Mouse (Mus musculus) telencephalon, adult 2 months (tissue): Measurements from ENCODE around the gene Guca2a.

Experiments
- DNase-seq: peaks from one replicate; pipeline ENCODE4 v3.0.0-alpha.2; 2011; ENCODE audit warnings: low read depth, low spot score

The Guca2a gene

GRCm38 (mm10) chr4:119638656-119639055 is 1.2 kb downstream of the Guca2a start:
- DNase-seq: no peak

GRCm38 (mm10) chr4:119642666-119643065 is 5.2 kb downstream of the Guca2a start:
- no peak for DNase-seq

- DNase-seq: no peak
Observed at GRCm38 (mm10) chr4:119657011-119657410, 19.5 kb downstream of the Guca2a start.

GRCm38 (mm10) chr4:119658246-119658645 is 20.7 kb downstream of the Guca2a start:
- no peak for DNase-seq

- no peak for DNase-seq
Observed at GRCm38 (mm10) chr4:119658731-119659130, 21.2 kb downstream of the Guca2a start, which contains the start of gene Guca2b. Gene Guca2b (minus strand): TSS chr4:119658954.

GRCm38 (mm10) chr4:119660007-119660406 is 22.5 kb downstream of the Guca2a start:
- no peak for DNase-seq

GRCm38 (mm10) chr4:119662151-119662550 is 24.6 kb downstream of the Guca2a start:
- no peak for DNase-seq

GRCm38 (mm10) chr4:119662976-119663375 is 25.5 kb downstream of the Guca2a start:
- no peak for DNase-seq

- no peak for DNase-seq
Observed at GRCm38 (mm10) chr4:119663409-119664095, 26.0 kb downstream of the Guca2a start.

GRCm38 (mm10) chr4:119665166-119665565 is 27.7 kb downstream of the Guca2a start:
- DNase-seq: no peak

- no peak for DNase-seq
Observed at GRCm38 (mm10) chr4:119666116-119666515, 28.6 kb downstream of the Guca2a start.

- no peak for DNase-seq
Observed at GRCm38 (mm10) chr4:119667454-119667853, 29.9 kb downstream of the Guca2a start.

- no peak for DNase-seq
Observed at GRCm38 (mm10) chr4:119668185-119668584, 30.7 kb downstream of the Guca2a start.

GRCm38 (mm10) chr4:119668596-119668995 is 31.1 kb downstream of the Guca2a start:
- no peak for DNase-seq

GRCm38 (mm10) chr4:119669356-119670209 is 32.1 kb downstream of the Guca2a start:
- DNase-seq: no peak

GRCm38 (mm10) chr4:119670210-119670555 is 32.7 kb downstream of the Guca2a start:
- no peak for DNase-seq

- DNase-seq: no peak
Observed at GRCm38 (mm10) chr4:119670736-119671135, 33.2 kb downstream of the Guca2a start.

- no peak for DNase-seq
Observed at GRCm38 (mm10) chr4:119671164-119671563, 33.7 kb downstream of the Guca2a start.

- DNase-seq: no peak
Observed at GRCm38 (mm10) chr4:119672685-119673084, 35.2 kb downstream of the Guca2a start.

GRCm38 (mm10) chr4:119682596-119682995 is 45.1 kb downstream of the Guca2a start:
- no peak for DNase-seq

- DNase-seq: no peak
Observed at GRCm38 (mm10) chr4:119685746-119686145, 48.2 kb downstream of the Guca2a start.
